Mouse (Mus musculus): ENCODE data around the gene Creld2.

DNA sequence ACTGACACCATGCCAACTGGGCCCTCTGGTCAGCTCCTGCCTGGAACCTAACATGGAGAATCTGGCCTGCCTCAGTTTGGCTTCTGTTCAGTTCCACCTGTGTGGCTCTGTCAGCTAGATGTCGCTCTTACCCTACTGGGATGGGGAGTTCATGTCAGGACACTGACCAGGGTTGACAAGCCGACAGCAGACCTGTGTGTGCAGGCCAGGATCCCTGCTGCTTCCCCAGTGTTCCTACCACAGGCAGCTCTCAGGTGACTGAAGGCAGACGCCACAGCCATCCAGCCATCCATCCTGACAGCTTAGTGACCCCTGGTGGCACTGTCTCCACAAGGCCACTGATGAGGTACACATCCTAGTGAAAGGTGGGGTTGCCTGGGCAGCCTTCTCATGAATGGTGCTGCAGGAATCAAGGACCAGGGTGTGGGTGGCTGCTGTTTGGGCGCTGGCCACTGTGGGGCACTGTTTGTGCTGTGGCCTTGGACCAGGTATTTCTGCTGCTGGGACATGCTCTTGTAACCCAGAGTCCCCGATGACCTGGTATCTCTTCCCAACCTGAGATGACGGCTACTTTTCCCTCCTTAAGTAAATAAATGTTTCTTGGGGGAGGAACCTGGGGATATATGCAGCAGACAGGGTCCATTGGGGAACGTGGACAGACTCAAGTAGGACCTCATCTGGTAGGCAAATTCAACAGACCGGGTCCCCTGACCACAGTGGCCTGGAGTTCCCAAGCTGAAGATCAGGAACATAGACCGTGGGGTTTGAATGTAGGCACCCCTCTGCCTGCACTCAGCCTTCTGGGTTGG is 8.7 kb downstream of the Creld2 start:
- TF ChIP-seq CTCF (IDR thresholded peaks at IDR 0.05; ENCODE audit: borderline replicate concordance, extremely low read depth, insufficient read depth, insufficient read length) (peak; percentile 73), POLR2A (IDR thresholded peaks at IDR 0.05; ENCODE audit: borderline replicate concordance, extremely low read depth, insufficient read depth, insufficient read length, poor library complexity, severe bottlenecking) (no peak)
